Mouse (Mus musculus) CH12.LX (cell line): Measurements from ENCODE around the gene Cap2. TPM values are rescaled to one million over a fixed set of nuclear protein-coding genes. Genes with fewer than 3 reads are reported as not detected.

ENCODE experiments used
- DNase-seq: peaks from one replicate; pipeline ENCODE4 v3.0.0-alpha.2; 2013; ENCODE audit errors: extremely low read depth
- H3K27ac ChIP-seq: 2 replicates; pipeline ENCODE4 v1.5.1; 2012; ENCODE audit warnings: low read depth, mild to moderate bottlenecking, control low read depth, moderate library complexity; ENCODE audit not compliant: insufficient read depth
- H3K27me3 ChIP-seq: replicated peaks from 2 replicates; pipeline ENCODE3; 2012; ENCODE audit warnings: inconsistent platforms
- H3K36me3 ChIP-seq, 2 experiments: replicated peaks in 1 of 2; 2 replicates each; pipeline versions ENCODE3 to v1.6.1; 2012; ENCODE audit warnings: inconsistent platforms in 1 of 2, low read length in 1 of 2, mild to moderate bottlenecking in 1 of 2, mixed read lengths in 1 of 2, moderate library complexity in 1 of 2; ENCODE audit not compliant: control insufficient read depth in 1 of 2, insufficient read depth in 1 of 2
- H3K4me1 ChIP-seq, 2 experiments: 2 replicates each; pipeline ENCODE4 v1.6.1; 2012; ENCODE audit warnings: inconsistent platforms in 1 of 2, moderate library complexity in 1 of 2; ENCODE audit not compliant: insufficient read depth in 2 of 2, control insufficient read depth in 1 of 2
- H3K4me2 ChIP-seq: 2 replicates; pipeline ENCODE4 v1.6.1; 2012; ENCODE audit warnings: low read depth, mild to moderate bottlenecking, control low read depth; ENCODE audit not compliant: poor library complexity, insufficient read depth, severe bottlenecking
- H3K4me3 ChIP-seq, 3 experiments: fragments of 150-350 bp in 1 of 3; sonication (generic) in 1 of 3; replicated peaks in 1 of 3; 2 replicates each; pipeline versions ENCODE3 to v1.5.1; 2011 to 2012; ENCODE audit warnings: low read depth in 2 of 3, low read length in 2 of 3, mild to moderate bottlenecking in 2 of 3, moderate library complexity in 2 of 3, control low read depth in 1 of 3, improper control_type of control experiment in 1 of 3, inconsistent platforms in 1 of 3, mixed read lengths in 1 of 3; ENCODE audit not compliant: poor library complexity in 1 of 3
- H3K79me2 ChIP-seq: replicated peaks from 2 replicates; pipeline ENCODE4 v1.6.1; 2012; ENCODE audit warnings: mild to moderate bottlenecking, moderate library complexity; ENCODE audit not compliant: control insufficient read depth, poor library complexity, insufficient read depth, severe bottlenecking; ENCODE audit errors: extremely low read depth
- H3K9ac ChIP-seq: 2 replicates; pipeline ENCODE4 v1.6.1; 2012; ENCODE audit warnings: low read depth, mild to moderate bottlenecking, control low read depth, moderate library complexity; ENCODE audit not compliant: insufficient read depth
- H3K9me3 ChIP-seq: replicated peaks from 2 replicates; pipeline ENCODE3; 2012; ENCODE audit warnings: low read length, inconsistent platforms, mixed read lengths
- BHLHE40 ChIP-seq: IDR thresholded peaks from 2 replicates; pipeline ENCODE4 v1.6.1; 2011; ENCODE audit warnings: mild to moderate bottlenecking, low read depth, low read length, improper control_type of control experiment
- CHD1 ChIP-seq: IDR thresholded peaks from 2 replicates; pipeline ENCODE4 v1.6.1; 2012; ENCODE audit warnings: low read depth, low read length, improper control_type of control experiment, inconsistent platforms
- CHD2 ChIP-seq: IDR thresholded peaks from 2 replicates; pipeline ENCODE4 v1.6.1; 2011; ENCODE audit warnings: low read length, improper control_type of control experiment
- CTCF ChIP-seq, 2 experiments: IDR thresholded peaks in 1 of 2; conservative IDR thresholded peaks in 1 of 2; 2 replicates each; pipeline ENCODE4 v1.5.1; 2011 to 2012; ENCODE audit warnings: low read depth in 2 of 2, low read length in 2 of 2, improper control_type of control experiment in 1 of 2, inconsistent platforms in 1 of 2, mild to moderate bottlenecking in 1 of 2, moderate library complexity in 1 of 2
- ELF1 ChIP-seq: IDR thresholded peaks from 2 replicates; pipeline ENCODE4 v1.6.1; 2014; ENCODE audit warnings: low read depth, mild to moderate bottlenecking, inconsistent platforms, low read length, improper control_type of control experiment
- ETS1 ChIP-seq: conservative IDR thresholded peaks from 2 replicates; pipeline ENCODE4 v1.6.1; 2012; ENCODE audit warnings: low read depth, mild to moderate bottlenecking, inconsistent platforms, low read length, improper control_type of control experiment, moderate library complexity
- HCFC1 ChIP-seq: IDR thresholded peaks from 2 replicates; pipeline ENCODE4 v1.6.1; 2012; ENCODE audit warnings: low read depth, mild to moderate bottlenecking, inconsistent platforms, low read length, improper control_type of control experiment
- KAT2A ChIP-seq: IDR thresholded peaks from 2 replicates; pipeline ENCODE4 v1.6.1; 2012; ENCODE audit warnings: low read length, improper control_type of control experiment, inconsistent platforms; ENCODE audit not compliant: insufficient replicate concordance
- MAFK ChIP-seq: IDR thresholded peaks from 2 replicates; pipeline ENCODE4 v1.6.1; 2011; ENCODE audit warnings: low read length, improper control_type of control experiment; ENCODE audit not compliant: insufficient replicate concordance
- MEF2A ChIP-seq: IDR thresholded peaks from 2 replicates; pipeline ENCODE4 v1.6.1; 2014; ENCODE audit warnings: low read depth, mild to moderate bottlenecking, inconsistent platforms, low read length, improper control_type of control experiment, borderline replicate concordance
- MXI1 ChIP-seq: IDR thresholded peaks from 2 replicates; pipeline ENCODE4 v1.6.1; 2011; ENCODE audit warnings: mild to moderate bottlenecking, low read depth, low read length, improper control_type of control experiment
- MYC ChIP-seq: IDR thresholded peaks from 2 replicates; pipeline ENCODE4 v1.6.1; 2011; ENCODE audit warnings: low read depth, mild to moderate bottlenecking, improper control_type of control experiment, low read length
- NELFE ChIP-seq: IDR thresholded peaks from 2 replicates; pipeline ENCODE4 v1.6.1; 2011; ENCODE audit warnings: low read depth, low read length, improper control_type of control experiment
- PAX5 ChIP-seq: IDR thresholded peaks from 2 replicates; pipeline ENCODE4 v1.6.1; 2012; ENCODE audit warnings: low read length, inconsistent platforms, mixed read lengths
- POLR2A ChIP-seq: IDR thresholded peaks from 2 replicates; pipeline ENCODE4 v1.6.1; 2011; ENCODE audit warnings: low read depth, mild to moderate bottlenecking, improper control_type of control experiment, low read length
- RAD21 ChIP-seq: IDR thresholded peaks from 2 replicates; pipeline ENCODE4 v1.6.1; 2011; ENCODE audit warnings: low read depth, mild to moderate bottlenecking, low read length, improper control_type of control experiment, moderate library complexity
- RCOR1 ChIP-seq: conservative IDR thresholded peaks from 2 replicates; pipeline ENCODE4 v1.6.1; 2012; ENCODE audit warnings: low read depth, mild to moderate bottlenecking, inconsistent platforms, low read length, improper control_type of control experiment
- SIN3A ChIP-seq: IDR thresholded peaks from 2 replicates; pipeline ENCODE4 v1.6.1; 2012; ENCODE audit warnings: low read length, improper control_type of control experiment, inconsistent platforms
- SMC3 ChIP-seq: IDR thresholded peaks from 2 replicates; pipeline ENCODE4 v1.6.1; 2011; ENCODE audit warnings: low read depth, low read length, improper control_type of control experiment
- TBP ChIP-seq: conservative IDR thresholded peaks from 2 replicates; pipeline ENCODE4 v1.6.1; 2011; ENCODE audit warnings: low read depth, low read length, improper control_type of control experiment
- TCF12 ChIP-seq: IDR thresholded peaks from 2 replicates; pipeline ENCODE4 v1.6.1; 2014; ENCODE audit warnings: low read depth, mild to moderate bottlenecking, inconsistent platforms, low read length, improper control_type of control experiment
- UBTF ChIP-seq: IDR thresholded peaks from 2 replicates; pipeline ENCODE4 v1.6.1; 2012; ENCODE audit warnings: low read depth, mild to moderate bottlenecking, inconsistent platforms, low read length, improper control_type of control experiment, moderate library complexity
- USF1 ChIP-seq: IDR thresholded peaks from 2 replicates; pipeline ENCODE4 v1.6.1; 2014; ENCODE audit warnings: low read depth, mild to moderate bottlenecking, inconsistent platforms, low read length, improper control_type of control experiment
- ZC3H11A ChIP-seq: IDR thresholded peaks from 2 replicates; pipeline ENCODE4 v1.6.1; 2012; ENCODE audit warnings: low read depth, mild to moderate bottlenecking, inconsistent platforms, low read length, improper control_type of control experiment
- dilution Hi-C: fragments of 300-500 bp; cut with MboI; formaldehyde crosslinking; loops from 2 replicates; pipeline ENCODE4 v1.14.3; 2020; ENCODE audit warnings: low sequenced_read_pairs; ENCODE audit not compliant: extremely low pct_unique_long_range_greater_than_20kb, extremely low pct_ligation_motif_present
- in situ Hi-C: fragments of 300-500 bp; cut with MboI; formaldehyde crosslinking; loops from 3 replicates; pipeline ENCODE4 v1.14.3; 2019; ENCODE audit warnings: low sequenced_read_pairs, low pct_ligation_motif_present, low pct_unique_long_range_greater_than_20kb, mixed read lengths
- polyA plus RNA-seq: library from polyadenylated mRNA; unstranded; fragments of >175 nt; gene quantifications from 2 replicates; pipeline ENCODE4 v1.2.1, GENCODE M21; 2012; ENCODE audit warnings: low read depth; ENCODE audit not compliant: insufficient read length
- total RNA-seq, 2 experiments: library from RNA; depleted of rRNA; stranded (reverse); fragments of 300-350 nt in 1 of 2; fragments of >200 nt in 1 of 2; gene quantifications; 2 replicates each; pipeline ENCODE4 v1.2.3; 2012 to 2014

Cap2 gene
- total and polyA plus RNA-seq, 3 experiments = 0.04 to 0.11 TPM; not detected in 1

GRCm38 (mm10) chr13:46642318-46642717 lies 140.7 kb downstream of the Cap2 start:
- Histone ChIP-seq H3K4me2 (no peak overlapping the region), H3K27me3 (no peaks in the 10 kb centered on the region), H3K9ac (no peak overlapping the region), H3K36me3 (no peaks in the 10 kb centered on the region), H3K4me3 (no peak overlapping the region), H3K9me3 (peaks cover 7% of the 10 kb centered on the region), H3K27ac (no peak overlapping the region), H3K79me2 (no peaks in the 10 kb centered on the region), H3K4me1 (peaks cover 4% of the 10 kb centered on the region in 2 experiments; a peak in 2 of 4 replicates)
- DNase-seq = no peak
- dilution Hi-C loops = no loop called here
- in situ Hi-C loops = no loop called here
- TF ChIP-seq RAD21 (peak; percentile 42), CHD2 (no peak), POLR2A (no peak), TCF12 (no peak), MXI1 (no peak), CHD1 (no peak), SMC3 (peak; percentile 21; the same call in 1 of the 2 replicates), UBTF (no peak), MAFK (no peak), ZC3H11A (no peak), PAX5 (no peak), CTCF (conservative IDR thresholded peaks at IDR 0.05 in 1 of 2, IDR thresholded peaks at IDR 0.05 in 1 of 2; ENCODE audit: low read depth in 2 of 2, low read length in 2 of 2) (peak in 1 of 2 experiments; percentile 41; a peak in 2 of 4 replicates), ELF1 (no peak)

DNA sequence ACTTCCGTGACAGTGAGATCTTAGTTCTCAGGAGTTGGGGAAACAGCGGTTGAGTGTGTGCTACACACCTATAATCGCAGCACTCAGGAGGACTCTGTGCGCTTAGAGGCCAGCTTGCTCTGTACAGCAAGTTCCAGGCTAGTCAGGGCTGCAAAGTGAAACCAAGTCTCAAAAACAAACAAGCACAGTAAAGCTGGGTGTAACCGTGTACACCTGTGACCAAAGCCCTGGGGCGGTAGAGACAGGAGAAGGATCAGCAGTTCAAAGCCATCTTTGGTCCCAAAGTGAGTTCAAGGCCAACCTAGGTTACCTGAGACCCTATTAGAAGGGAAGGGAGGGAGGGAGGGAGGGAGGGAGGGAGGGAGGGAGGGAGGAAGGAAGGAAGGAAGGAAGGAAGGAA lies 142.5 kb downstream of the Cap2 start:
- dilution Hi-C loops = no loop called here
- H3K4me3 ChIP-seq = no peak overlapping the region
- H3K27ac ChIP-seq = no peak overlapping the region
- no peaks in the 10 kb centered on the region for H3K36me3 ChIP-seq
- in situ Hi-C loops = no loop called here
- peaks cover 6% of the 10 kb centered on the region for H3K9me3 ChIP-seq
- DNase-seq = no peak
- H3K27me3 ChIP-seq = no peaks in the 10 kb centered on the region
- H3K4me2 ChIP-seq = peak overlapping the region; percentile 16; the same call in 1 of the 2 replicates
- H3K4me1 ChIP-seq = peaks cover 4% of the 10 kb centered on the region in 2 experiments; a peak in 2 of 4 replicates
- H3K9ac ChIP-seq = no peak overlapping the region
- TF ChIP-seq BHLHE40 (no peak), CHD2 (no peak), HCFC1 (no peak)
- H3K79me2 ChIP-seq = no peaks in the 10 kb centered on the region

DNA sequence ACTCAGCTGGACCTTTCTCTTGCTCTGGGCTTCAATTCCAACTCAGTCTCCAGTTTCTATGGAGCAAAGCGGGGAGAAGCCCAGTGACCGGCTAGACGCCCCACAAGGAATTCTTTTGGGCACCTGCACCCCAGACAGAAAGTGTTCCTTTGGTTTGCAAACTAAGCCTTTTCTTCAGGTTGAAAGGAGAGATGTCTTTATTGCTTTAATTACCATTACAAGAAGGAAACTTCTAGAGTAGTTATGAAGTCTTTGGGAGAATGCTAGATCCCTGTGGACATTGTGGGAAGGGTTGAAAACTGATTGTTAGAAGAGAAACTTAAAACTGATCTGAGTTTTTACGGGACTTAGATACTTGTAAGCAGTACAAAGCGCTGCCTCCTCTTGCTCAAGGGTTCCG lies 143.8 kb downstream of the Cap2 start:
- TF ChIP-seq CHD1 (no peak), MYC (no peak), USF1 (no peak), CHD2 (no peak), RCOR1 (no peak), KAT2A (no peak), TBP (no peak), MEF2A (no peak), RAD21 (no peak), SIN3A (no peak), UBTF (no peak), ETS1 (no peak), NELFE (no peak), CTCF (conservative IDR thresholded peaks at IDR 0.05 in 1 of 2, IDR thresholded peaks at IDR 0.05 in 1 of 2; ENCODE audit: low read depth in 2 of 2, low read length in 2 of 2) (no peak)
- dilution Hi-C loops = no loop called here
- Histone ChIP-seq H3K4me1 (peaks cover 4% of the 10 kb centered on the region in 2 experiments; a peak in 2 of 4 replicates), H3K27me3 (no peaks in the 10 kb centered on the region), H3K9ac (no peak overlapping the region), H3K4me2 (no peak overlapping the region), H3K79me2 (no peaks in the 10 kb centered on the region), H3K27ac (no peak overlapping the region), H3K4me3 (no peak overlapping the region), H3K36me3 (no peaks in the 10 kb centered on the region), H3K9me3 (peaks cover 6% of the 10 kb centered on the region)
- DNase-seq = no peak
- in situ Hi-C loops = no loop called here
